Mouse (Mus musculus): ENCODE measurements around the gene Pced1a. TPM values are rescaled to one million over a fixed set of nuclear protein-coding genes. Genes with fewer than 3 reads are reported as not detected.

Gene Pced1a
- 11.0 and 12.5 TPM in 2 replicates for polyA plus RNA-seq (2012; rRNA removed)

- WGBS = under 1% methylated on average over 58 of the region's 58 CpGs
- peak; percentile 80 for DNase-seq (ENCODE audit: low read depth, low spot score)
Measured at GRCm38 (mm10) chr2:130424126-130424853, at the start of gene Pced1a, which contains the start of gene Vps16. Gene Pced1a, minus strand, starts transcription at chr2:130424701. Gene Vps16, plus strand, starts transcription at chr2:130424339.

GRCm38 (mm10) chr2:130472908-130473510 lies 48.5 kb upstream of the Pced1a start:
- DNase-seq (ENCODE audit: low read depth, low spot score) = no peak
- WGBS = 64% methylated on average over 8 of the region's 8 CpGs

GRCm38 (mm10) chr2:130469935-130470334 lies 45.4 kb upstream of the Pced1a start:
- DNase-seq (ENCODE audit: low read depth, low spot score) = no peak

GRCm38 (mm10) chr2:130469366-130469765 lies 44.9 kb upstream of the Pced1a start:
- WGBS = 52% methylated on average over 4 of the region's 4 CpGs
- DNase-seq (ENCODE audit: low read depth, low spot score) = no peak

More at GRCm38 (mm10) chr2:130469935-130470334, 45.4 kb upstream of the Pced1a start:
- WGBS = 61% methylated on average over 2 of the region's 2 CpGs

GRCm38 (mm10) chr2:130466438-130466837 lies 41.9 kb upstream of the Pced1a start:
- no peak for DNase-seq (ENCODE audit: low read depth, low spot score)
- WGBS = 89% methylated on average over 1 of the region's 1 CpGs

- 55% methylated on average over 15 of the region's 15 CpGs for WGBS
- DNase-seq (ENCODE audit: low read depth, low spot score) = no peak
Measured at GRCm38 (mm10) chr2:130461287-130462071, 37.0 kb upstream of the Pced1a start.

GRCm38 (mm10) chr2:130459576-130459975 lies 35.1 kb upstream of the Pced1a start:
- 85% methylated on average over 3 of the region's 3 CpGs for WGBS
- DNase-seq (ENCODE audit: low read depth, low spot score) = no peak

- 72% methylated on average over 3 of the region's 3 CpGs for WGBS
Measured at GRCm38 (mm10) chr2:130457871-130458270, 33.4 kb upstream of the Pced1a start.

GRCm38 (mm10) chr2:130454748-130455370 lies 30.4 kb upstream of the Pced1a start:
- DNase-seq (ENCODE audit: low read depth, low spot score) = no peak
- WGBS = 37% methylated on average over 6 of the region's 6 CpGs

More at GRCm38 (mm10) chr2:130457871-130458270, 33.4 kb upstream of the Pced1a start:
- DNase-seq (ENCODE audit: low read depth, low spot score) = no peak

GRCm38 (mm10) chr2:130453421-130453820 lies 28.9 kb upstream of the Pced1a start:
- WGBS = 65% methylated on average over 6 of the region's 6 CpGs
- DNase-seq (ENCODE audit: low read depth, low spot score) = no peak

- no peak for DNase-seq (ENCODE audit: low read depth, low spot score)
- WGBS = 79% methylated on average over 2 of the region's 2 CpGs
Measured at GRCm38 (mm10) chr2:130452266-130452665, 27.8 kb upstream of the Pced1a start.

- whole genome bisulfite sequencing = 18% methylated on average over 3 of the region's 3 CpGs
- DNase-seq (ENCODE audit: low read depth, low spot score) = no peak
Measured at GRCm38 (mm10) chr2:130451727-130452090, 27.2 kb upstream of the Pced1a start.

GRCm38 (mm10) chr2:130451086-130451726 lies 26.7 kb upstream of the Pced1a start:
- DNase-seq (ENCODE audit: low read depth, low spot score) = no peak
- 60% methylated on average over 14 of the region's 14 CpGs for WGBS

- WGBS = 2% methylated on average over 43 of the region's 47 CpGs
Measured at GRCm38 (mm10) chr2:130450434-130450796, 25.9 kb upstream of the Pced1a start.

GRCm38 (mm10) chr2:130449794-130450433 lies 25.4 kb upstream of the Pced1a start, which contains the start of gene Ptpra:
Gene Ptpra, plus strand, starts transcription at chr2:130450278.
- peak; percentile 52 for DNase-seq (ENCODE audit: low read depth, low spot score)
- under 1% methylated on average over 47 of the region's 50 CpGs for WGBS

More at GRCm38 (mm10) chr2:130450434-130450796, 25.9 kb upstream of the Pced1a start:
- DNase-seq (ENCODE audit: low read depth, low spot score) = no peak

- no peak for DNase-seq (ENCODE audit: low read depth, low spot score)
- WGBS = 6% methylated on average over 17 of the region's 17 CpGs
Measured at GRCm38 (mm10) chr2:130449021-130449793, 24.7 kb upstream of the Pced1a start.

GRCm38 (mm10) chr2:130448449-130448848 lies 23.9 kb upstream of the Pced1a start:
- DNase-seq (ENCODE audit: low read depth, low spot score) = no peak

- WGBS = 89% methylated on average over 10 of the region's 10 CpGs
- no peak for DNase-seq (ENCODE audit: low read depth, low spot score)
Measured at GRCm38 (mm10) chr2:130442162-130442561, 17.7 kb upstream of the Pced1a start.
